Mouse (Mus musculus) spleen, adult 18-20 months (tissue): ENCODE results near the gene Prkar2a.

ENCODE experiments used
- DNase-seq, 2 experiments: peaks; one replicate each; pipeline ENCODE4 v3.0.0; 2022; ENCODE audit warnings: mixed read lengths in 2 of 2

The Prkar2a gene

DNA sequence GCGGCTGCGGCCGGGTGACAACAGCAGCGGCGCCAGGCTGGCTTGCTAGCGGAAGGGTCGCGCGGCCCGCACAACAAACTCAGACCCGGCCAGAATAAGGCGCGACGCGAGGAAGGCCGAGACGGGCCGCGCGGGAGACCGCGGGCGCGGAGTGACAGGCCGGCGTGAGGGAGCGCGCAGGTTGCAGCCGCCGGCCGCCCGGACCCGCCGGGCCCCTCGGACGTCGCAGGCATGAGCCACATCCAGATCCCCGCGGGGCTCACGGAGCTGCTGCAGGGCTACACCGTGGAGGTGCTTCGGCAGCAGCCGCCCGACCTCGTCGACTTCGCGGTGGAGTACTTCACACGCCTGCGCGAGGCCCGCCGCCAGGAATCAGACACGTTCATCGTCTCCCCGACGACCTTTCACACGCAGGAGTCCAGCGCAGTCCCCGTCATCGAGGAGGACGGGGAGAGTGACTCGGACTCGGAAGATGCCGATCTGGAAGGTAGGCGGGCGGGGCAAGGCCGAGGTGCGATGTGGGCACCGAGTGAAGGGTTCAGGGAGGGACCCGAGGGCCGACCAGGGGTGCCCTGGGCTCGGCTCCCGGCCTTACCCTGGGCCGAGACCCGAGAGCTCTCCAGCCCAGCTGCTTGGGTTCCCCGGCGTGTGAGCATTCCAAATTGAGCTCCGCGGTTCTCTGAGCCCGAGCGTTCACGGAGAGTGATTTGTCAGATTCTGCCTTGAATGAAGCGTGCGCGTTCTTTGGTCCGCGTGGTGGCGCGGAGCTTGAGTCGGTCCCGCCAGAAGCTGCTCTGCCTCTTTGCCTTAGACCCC, 3.3 kb downstream of the Prkar2a start:
- DNase-seq, result peak; percentile 15 to 54

- no peak for DNase-seq
Observed at GRCm38 (mm10) chr9:108693946-108694345, 4.8 kb downstream of the Prkar2a start.

DNA sequence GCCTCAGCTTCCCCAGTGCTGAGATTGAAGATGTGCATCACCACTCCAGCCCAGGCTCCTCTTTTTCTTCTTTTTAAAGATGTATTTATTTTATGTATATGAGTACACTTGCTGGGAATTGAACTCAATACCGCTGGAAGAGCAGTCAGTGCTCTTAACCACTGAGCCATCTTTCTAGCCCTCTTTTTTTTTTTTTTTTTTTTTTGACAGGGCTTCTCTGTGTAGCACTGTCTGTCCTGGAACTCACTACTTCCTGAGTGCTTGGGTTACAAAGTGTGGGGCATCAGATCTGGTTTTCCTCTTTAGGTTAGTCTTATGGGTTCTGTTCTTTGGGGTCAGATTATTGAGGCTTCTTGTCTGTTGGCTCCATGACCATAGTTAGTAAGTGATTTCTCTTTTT, 5.4 kb downstream of the Prkar2a start:
- no peak for DNase-seq

GRCm38 (mm10) chr9:108702476-108702875, 13.4 kb downstream of the Prkar2a start:
- DNase-seq, result no peak

DNA sequence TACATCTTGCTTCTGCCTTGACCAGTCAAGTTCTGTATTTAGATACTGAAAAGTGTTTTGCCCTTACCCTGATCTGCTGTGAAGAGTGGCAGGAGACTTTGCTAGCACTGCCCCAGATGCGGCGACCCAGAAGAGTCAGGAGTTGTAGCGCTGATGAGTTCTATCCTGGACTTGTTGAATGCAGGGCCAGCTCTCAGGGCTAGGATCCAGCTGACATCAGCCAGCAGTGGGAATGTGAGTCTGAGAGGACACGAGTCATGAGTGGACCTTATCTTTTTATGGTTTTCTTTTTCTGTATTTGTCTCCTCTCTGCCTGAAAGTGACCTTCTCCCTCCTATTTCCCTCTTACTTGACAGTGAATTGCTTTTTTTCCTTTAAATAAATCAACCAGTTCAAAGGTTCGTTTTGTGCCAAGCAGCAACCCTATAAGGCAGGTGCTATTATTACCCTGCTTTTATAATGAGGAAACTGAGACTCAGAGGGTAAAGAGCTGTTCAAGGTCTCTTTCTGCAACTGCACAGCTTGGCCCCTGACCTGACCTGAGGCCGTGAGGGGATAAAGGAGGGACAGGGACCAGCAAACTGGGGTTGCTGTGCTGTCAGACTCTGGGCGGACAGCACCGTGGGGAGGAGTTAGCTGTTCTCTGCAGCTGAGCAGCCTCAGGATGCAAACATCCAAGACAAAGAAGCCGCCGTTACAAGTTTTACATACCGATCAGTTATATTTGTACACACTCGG, 14.4 kb downstream of the Prkar2a start:
- DNase-seq, result no peak

- DNase-seq, result no peak
Observed at GRCm38 (mm10) chr9:108704591-108704990, 15.5 kb downstream of the Prkar2a start.

DNA sequence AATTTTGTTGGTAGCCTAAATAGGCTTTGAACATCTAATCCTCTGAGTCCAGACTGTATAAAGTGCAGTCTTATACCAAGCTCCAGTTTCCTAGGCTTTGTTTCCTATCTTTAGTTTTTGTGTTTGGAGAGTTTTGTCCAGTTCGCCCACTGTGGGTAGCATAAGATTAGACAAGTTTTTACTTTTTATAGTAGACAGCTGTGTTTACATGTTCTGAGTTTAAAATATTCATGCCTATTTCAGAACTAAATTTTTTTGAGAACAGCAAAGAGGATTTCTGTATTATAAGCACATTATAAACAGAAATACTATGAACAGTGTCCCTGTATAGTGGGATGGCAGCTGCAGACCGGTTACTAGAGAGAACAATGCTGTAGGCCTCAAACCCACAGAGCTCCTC, 18.1 kb downstream of the Prkar2a start:
- no peak for DNase-seq

DNA sequence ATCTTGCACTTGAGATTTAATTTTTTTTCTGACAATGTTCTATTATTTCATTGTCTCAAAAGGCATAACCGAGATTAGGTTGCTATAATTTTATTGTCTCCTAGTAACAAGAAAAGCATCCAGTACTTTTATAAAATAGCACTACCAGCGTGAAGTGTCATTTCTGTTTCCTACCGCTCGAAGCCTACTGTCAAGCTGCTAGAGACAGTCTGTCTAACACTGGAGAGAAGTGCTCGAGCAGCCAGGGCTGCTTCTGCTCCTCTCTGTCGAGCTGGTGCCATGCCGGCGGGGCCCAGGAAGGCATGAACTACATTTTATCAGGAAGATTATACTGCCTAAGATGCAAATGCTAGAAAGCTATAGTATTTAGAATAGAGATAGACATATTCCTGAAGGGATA, 19.7 kb downstream of the Prkar2a start:
- no peak for DNase-seq

DNA sequence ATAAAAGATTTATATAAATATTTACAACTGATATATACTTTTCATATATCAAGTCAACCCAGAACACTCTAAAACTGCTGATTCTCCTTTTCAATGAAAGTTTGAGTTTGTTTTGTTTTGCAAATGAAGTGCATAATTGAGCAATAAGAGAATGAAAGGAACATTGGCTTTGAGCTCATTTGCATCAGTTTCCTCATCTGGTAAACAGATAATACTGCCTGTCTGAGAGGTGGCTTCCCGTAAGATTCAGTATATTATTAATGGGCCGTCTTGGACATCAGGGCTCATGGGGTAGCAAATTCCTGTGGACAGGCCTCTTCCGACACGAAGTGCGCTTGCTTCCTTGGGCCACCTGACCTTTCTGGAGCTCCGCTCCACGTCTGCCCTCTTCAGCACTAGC, 21.7 kb downstream of the Prkar2a start:
- DNase-seq, result no peak

- no peak for DNase-seq
Observed at GRCm38 (mm10) chr9:108716199-108716598, 27.1 kb downstream of the Prkar2a start.

- no peak for DNase-seq
Observed at GRCm38 (mm10) chr9:108723751-108724150, 34.6 kb downstream of the Prkar2a start.

- no peak for DNase-seq
Observed at GRCm38 (mm10) chr9:108726116-108726515, 37.0 kb downstream of the Prkar2a start.

- DNase-seq, result no peak
Observed at GRCm38 (mm10) chr9:108729050-108729449, 39.9 kb downstream of the Prkar2a start.

DNA sequence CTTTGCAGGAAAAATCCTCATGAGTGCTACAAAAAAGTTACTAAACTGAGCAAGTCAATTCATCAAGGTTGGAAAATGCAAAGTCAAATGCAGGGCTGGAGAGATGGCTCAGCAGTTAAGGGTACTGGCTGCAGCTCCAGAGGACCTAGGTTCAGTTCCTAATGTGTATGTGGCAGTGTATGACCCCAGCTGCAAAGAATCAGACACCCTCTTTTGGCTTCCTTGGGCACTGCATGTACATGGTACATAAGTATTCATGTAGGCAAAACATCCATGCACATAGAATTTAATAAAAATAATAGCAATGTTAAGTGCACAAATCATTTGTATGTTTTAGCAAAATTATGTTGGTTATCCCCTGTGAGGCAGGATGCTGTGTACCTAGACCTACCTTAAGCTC, 43.3 kb downstream of the Prkar2a start:
- DNase-seq, result no peak

DNA sequence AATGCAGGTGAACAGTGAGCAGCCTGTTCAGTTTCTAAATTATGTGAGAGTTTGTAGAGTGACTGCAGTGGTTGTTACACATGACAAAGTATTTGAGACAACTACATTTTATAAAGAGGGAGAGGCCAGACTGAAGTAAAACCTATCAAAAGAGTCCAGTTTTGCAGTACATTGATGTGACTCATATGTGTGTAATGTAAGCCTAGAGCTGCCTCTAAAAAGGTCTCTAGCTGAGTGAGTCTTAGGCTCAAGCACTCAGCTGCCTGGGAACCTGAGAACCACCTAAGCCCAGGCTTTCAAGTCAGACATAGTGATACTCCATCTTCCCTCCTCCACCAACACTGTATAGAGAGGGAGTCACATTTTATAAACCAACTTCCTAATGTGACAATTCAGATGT, 45.5 kb downstream of the Prkar2a start:
- DNase-seq, result no peak

GRCm38 (mm10) chr9:108739239-108739638, 50.1 kb downstream of the Prkar2a start:
- no peak for DNase-seq

- no peak for DNase-seq
Observed at GRCm38 (mm10) chr9:108740062-108740461, 50.9 kb downstream of the Prkar2a start.

- DNase-seq, result no peak
Observed at GRCm38 (mm10) chr9:108742048-108742447, 52.9 kb downstream of the Prkar2a start.

DNA sequence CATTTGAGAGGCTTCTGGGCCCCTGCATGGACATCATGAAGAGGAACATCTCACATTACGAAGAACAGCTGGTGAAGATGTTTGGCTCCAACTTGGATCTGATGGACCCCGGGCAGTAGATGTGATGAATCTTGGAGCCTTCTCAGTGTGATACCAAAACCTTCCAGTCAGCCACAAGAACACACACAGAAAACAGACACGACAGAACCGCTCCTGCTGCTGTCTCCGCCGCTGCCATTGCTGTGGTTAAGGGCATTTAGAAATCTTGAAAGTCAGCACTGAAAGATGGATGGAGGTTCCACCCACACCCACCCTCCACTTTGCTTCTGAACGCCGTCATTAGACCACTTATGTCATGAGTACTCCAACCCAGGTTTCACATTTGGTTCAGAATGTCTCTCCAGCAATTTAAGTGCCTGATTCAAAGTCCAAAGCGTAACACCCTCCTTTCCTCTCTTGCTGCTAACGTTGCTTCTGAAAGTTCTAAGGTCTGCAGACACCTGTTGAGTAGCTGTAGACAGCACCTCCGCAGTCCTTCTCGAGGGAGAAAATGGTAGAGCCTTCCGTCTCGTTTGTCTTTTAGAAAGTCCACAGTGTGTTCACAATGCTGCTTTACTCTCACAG, 57.9 kb downstream of the Prkar2a start:
- DNase-seq, result no peak

DNA sequence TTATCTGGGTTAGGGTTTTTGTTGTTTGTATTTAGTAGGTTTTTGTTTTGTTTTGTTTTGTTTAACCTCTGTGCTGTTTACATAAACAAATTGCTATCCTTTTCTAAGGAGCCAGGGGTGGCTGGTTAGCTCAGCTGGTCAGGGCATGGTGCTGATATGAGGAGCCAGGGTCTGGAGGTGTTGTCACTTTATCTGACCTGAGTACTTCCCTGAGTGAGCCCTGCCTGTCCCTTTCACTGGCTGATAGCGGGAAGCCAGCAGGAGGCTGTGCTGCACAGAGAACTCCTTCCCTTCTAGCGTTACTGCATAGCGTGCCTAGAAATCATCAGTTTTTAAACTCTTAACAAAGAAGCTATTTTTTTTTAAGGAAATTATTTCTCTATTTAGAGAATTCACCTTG, 58.6 kb downstream of the Prkar2a start:
- DNase-seq, result no peak

- DNase-seq, result no peak
Observed at GRCm38 (mm10) chr9:108748600-108749183, 59.6 kb downstream of the Prkar2a start.

- DNase-seq, result no peak
Observed at GRCm38 (mm10) chr9:108750616-108751015, 61.5 kb downstream of the Prkar2a start.

DNA sequence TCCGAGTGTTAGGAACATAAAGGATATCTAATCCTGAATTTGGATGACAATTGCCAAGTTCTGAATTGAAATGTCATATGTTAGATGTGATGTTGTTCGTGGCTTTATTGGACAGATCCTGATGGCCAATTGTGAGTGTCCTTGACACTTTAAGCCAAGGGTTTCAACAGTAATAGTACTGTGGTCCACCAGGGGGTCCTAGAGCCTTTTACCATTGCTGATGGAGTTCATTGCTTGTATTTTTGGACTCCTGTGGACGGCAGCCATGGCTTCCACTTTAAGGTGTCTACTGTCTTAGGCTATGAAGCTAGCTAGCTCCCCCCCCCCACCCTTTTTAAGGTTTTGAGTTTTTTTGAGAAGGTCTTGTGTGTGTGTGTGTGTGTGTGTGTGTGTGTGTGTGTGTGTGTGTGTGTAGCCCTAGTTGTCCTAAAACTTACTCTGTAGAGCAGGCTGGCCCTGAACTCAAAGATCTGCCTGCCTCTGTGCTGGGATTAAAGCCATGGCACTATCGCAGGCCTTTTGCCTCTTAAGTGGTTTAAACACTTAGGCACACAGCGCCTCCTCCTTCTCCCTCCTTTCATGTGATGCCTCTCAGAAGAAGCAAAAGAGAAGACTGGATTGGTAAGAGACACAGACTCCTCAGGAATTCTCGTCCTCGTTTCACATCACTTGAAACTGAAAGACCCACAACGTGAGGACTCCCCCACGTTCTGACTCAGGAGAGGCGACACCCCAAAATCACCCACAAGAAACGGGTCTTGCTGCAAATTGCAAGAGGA, 63.2 kb downstream of the Prkar2a start:
- DNase-seq, result no peak
